Mouse (Mus musculus) midbrain, embryonic 14.5 days (tissue): ENCODE results near the gene Wdr26. TPM values are rescaled to one million over a fixed set of nuclear protein-coding genes. Genes with fewer than 3 reads are reported as not detected.

Experiments
- ATAC-seq: fragments of 200-750 bp; cut with Nextera tagmentation; 2 replicates; pipeline ENCODE4 v1.8.0; 2017; ENCODE audit warnings: moderate number of reproducible peaks, moderate library complexity; ENCODE audit not compliant: low FRiP score, low TSS enrichment
- DNase-seq: peaks from one replicate; pipeline ENCODE4 v3.0.0-alpha.2; 2015
- H3K27ac ChIP-seq: fragments of 300-500 bp; sonication (generic); replicated peaks from 2 replicates; pipeline ENCODE4 v1.5.1; 2014; ENCODE audit warnings: mild to moderate bottlenecking, low read depth, low read length, moderate library complexity
- H3K27me3 ChIP-seq: fragments of 300-500 bp; sonication (generic); 2 replicates; pipeline ENCODE4 v1.6.1; 2014; ENCODE audit warnings: low read length, control low read depth, mixed read lengths; ENCODE audit not compliant: control insufficient read depth, insufficient read depth
- H3K36me3 ChIP-seq: fragments of 300-500 bp; sonication (generic); 2 replicates; pipeline ENCODE4 v1.6.1; 2014; ENCODE audit warnings: low read length, control low read depth; ENCODE audit not compliant: control insufficient read depth, insufficient read depth
- H3K4me1 ChIP-seq: fragments of 300-500 bp; sonication (generic); 2 replicates; pipeline ENCODE4 v1.6.1; 2014; ENCODE audit warnings: mild to moderate bottlenecking, antibody characterized with exemption, low read length, control low read depth; ENCODE audit not compliant: control insufficient read depth, insufficient read depth
- H3K4me2 ChIP-seq: fragments of 300-500 bp; sonication (generic); 2 replicates; pipeline ENCODE4 v1.6.1; 2014; ENCODE audit warnings: mild to moderate bottlenecking, low read length, moderate library complexity
- H3K4me3 ChIP-seq: fragments of 300-500 bp; sonication (generic); replicated peaks from 2 replicates; pipeline ENCODE4 v1.5.1; 2014; ENCODE audit warnings: low read depth, low read length
- H3K9ac ChIP-seq: fragments of 300-500 bp; sonication (generic); replicated peaks from 2 replicates; pipeline ENCODE4 v1.6.1; 2014; ENCODE audit warnings: mild to moderate bottlenecking, low read length, moderate library complexity
- H3K9me3 ChIP-seq: fragments of 300-500 bp; sonication (generic); 2 replicates; pipeline ENCODE4 v1.6.1; 2016; ENCODE audit warnings: low read length, control low read depth, mixed read lengths; ENCODE audit not compliant: control insufficient read depth
- WGBS: fragments of 180-500 bp; shearing (Covaris S2); extraction: QIAGEN DNeasy Blood & Tissue Kit; methylation state at CpG from one replicate; pipeline ENCODE4 v1.1.7; 2014; 5-methylcytosine and 5-hydroxymethylcytosine counted together
- polyA plus RNA-seq: library from polyadenylated mRNA; unstranded; fragments of >200 nt; fragmentation: Nextera tagmentation; extraction: Ambion mirVana; gene quantifications from 2 replicates; pipeline ENCODE4 v1.2.1, GENCODE M21; 2014

Gene Wdr26
- polyA plus RNA-seq, 1 experiment from 2014 or later, result 54.8 TPM

DNA sequence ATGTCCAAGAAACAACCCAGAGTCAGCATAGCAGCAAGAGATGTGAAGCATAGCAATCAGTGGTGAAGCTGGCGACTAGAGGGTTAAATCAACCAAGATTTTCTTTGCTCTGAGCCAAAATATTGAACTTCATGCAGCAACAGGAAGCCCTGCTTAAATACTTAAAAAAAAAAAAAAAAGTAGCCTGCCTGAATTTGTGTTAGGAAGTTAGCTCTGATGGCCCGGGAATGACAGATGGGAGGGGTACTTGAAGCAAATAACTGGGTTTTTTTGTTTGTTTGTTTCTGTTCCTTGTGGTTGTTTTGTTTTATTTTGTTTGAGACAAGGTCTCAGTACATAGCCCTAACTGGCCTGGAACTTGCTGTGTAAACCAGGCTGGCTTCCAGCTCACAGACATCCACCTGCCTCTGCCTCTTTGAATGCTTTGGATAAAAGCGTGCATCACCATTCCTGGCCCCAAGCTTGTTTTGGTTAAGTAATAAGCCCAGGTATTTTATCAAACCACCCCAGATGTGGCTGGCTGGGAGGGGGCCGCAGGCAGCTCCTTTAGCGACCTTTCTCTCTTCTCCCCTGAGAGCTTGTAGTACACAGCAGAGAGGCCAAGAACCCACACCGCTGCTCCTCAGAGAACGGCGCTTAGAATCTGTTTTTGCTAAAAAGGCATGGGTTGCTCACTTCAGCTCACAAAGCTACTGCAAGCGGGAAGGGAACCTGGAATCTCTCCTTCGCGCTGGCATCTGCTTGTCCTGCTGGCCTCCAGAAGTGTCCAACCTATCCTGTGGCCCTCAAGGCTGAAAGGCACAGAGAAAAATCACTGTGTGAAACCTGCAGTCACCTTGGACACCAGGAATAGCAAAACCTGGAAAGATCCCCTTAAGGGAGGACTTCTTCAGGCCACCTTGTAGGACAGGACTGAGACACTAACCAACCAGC, 34.0 kb upstream of the Wdr26 start:
- no peaks in the 10 kb centered on the region for H3K9me3 ChIP-seq
- no peak overlapping the region for H3K4me2 ChIP-seq
- DNase-seq, result no peak
- 78% methylated on average over 11 of the region's 11 CpGs for WGBS
- no peak overlapping the region for H3K9ac ChIP-seq
- H3K27me3 ChIP-seq, result no peaks in the 10 kb centered on the region
- H3K4me1 ChIP-seq, result no peaks in the 10 kb centered on the region
- H3K36me3 ChIP-seq, result no peaks in the 10 kb centered on the region
- no peak overlapping the region for H3K4me3 ChIP-seq
- ATAC-seq, result no peak
- no peak overlapping the region for H3K27ac ChIP-seq

DNA sequence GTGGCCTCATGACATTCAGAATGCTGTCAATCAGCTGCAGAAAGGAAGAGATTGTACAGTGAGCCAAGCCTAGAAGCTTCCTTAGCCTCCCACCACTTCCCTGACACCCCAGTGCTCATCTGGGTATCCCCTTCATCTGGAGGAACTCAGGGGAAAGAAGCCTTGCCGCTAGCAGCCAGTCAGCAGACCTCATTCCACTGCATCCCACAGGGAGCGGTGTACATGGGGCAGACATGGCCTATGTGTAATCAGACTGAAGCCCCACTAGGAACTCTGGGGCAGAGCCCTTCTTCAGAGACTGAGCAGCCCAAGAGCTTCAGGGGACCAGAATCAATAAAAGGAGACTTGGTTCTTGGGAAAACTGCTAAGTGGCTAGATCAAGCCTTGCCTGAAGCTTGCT, 33.3 kb upstream of the Wdr26 start:
- no peak for ATAC-seq
- 89% methylated on average over 2 of the region's 2 CpGs for whole genome bisulfite sequencing
- Histone ChIP-seq H3K9me3 (no peaks in the 10 kb centered on the region), H3K27ac (no peak overlapping the region), H3K9ac (no peak overlapping the region), H3K36me3 (no peaks in the 10 kb centered on the region), H3K4me2 (no peak overlapping the region), H3K4me1 (no peaks in the 10 kb centered on the region), H3K27me3 (no peaks in the 10 kb centered on the region), H3K4me3 (no peak overlapping the region)
- DNase-seq, result no peak

DNA sequence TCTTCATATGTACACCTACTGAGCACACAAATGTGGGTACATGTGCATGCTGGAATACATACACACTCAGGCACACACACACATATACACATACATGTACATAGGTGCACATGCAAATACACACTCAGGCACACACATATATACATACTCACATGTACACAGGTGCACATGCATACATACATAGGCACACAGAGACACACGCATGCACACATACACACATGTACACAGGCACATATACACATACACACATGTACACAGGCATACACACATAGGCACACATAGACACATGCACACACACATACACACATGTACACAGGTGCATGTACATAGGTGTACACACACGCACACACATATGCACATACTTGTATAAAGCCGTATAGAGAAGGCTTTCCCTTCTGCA, 29.4 kb upstream of the Wdr26 start:
- no peaks in the 10 kb centered on the region for H3K9me3 ChIP-seq
- DNase-seq, result no peak
- H3K36me3 ChIP-seq, result no peaks in the 10 kb centered on the region
- H3K27ac ChIP-seq, result no peak overlapping the region
- 96% methylated on average over 3 of the region's 3 CpGs for WGBS
- H3K4me3 ChIP-seq, result no peak overlapping the region
- no peaks in the 10 kb centered on the region for H3K27me3 ChIP-seq
- no peaks in the 10 kb centered on the region for H3K4me1 ChIP-seq
- no peak overlapping the region for H3K4me2 ChIP-seq
- no peak overlapping the region for H3K9ac ChIP-seq
- ATAC-seq, result no peak

DNA sequence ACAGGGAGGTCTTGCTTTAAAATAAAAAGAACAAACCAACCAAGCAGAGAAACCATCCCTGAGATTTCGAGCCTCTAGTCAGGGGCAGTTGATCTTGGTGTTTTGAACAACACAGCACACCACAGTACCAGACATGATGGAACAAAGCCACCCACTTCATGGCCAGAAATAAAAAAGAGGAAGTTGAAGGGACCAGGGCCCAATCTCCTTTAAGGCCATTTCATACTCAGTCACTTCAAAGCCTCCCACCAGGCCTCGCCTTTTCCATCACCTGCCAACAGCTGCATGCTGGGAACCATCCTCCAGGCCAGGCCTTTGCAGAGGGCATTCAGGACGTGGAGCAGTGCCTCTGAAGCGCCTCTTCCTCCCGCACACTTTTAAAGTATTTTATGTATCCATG, 25.5 kb upstream of the Wdr26 start:
- no peak overlapping the region for H3K27ac ChIP-seq
- H3K9me3 ChIP-seq, result no peaks in the 10 kb centered on the region
- 59% methylated on average over 5 of the region's 5 CpGs for WGBS
- DNase-seq (no peak), ATAC-seq (no peak)
- no peak overlapping the region for H3K4me2 ChIP-seq
- no peak overlapping the region for H3K4me3 ChIP-seq
- no peaks in the 10 kb centered on the region for H3K4me1 ChIP-seq
- no peaks in the 10 kb centered on the region for H3K27me3 ChIP-seq
- H3K9ac ChIP-seq, result no peak overlapping the region
- H3K36me3 ChIP-seq, result no peaks in the 10 kb centered on the region

DNA sequence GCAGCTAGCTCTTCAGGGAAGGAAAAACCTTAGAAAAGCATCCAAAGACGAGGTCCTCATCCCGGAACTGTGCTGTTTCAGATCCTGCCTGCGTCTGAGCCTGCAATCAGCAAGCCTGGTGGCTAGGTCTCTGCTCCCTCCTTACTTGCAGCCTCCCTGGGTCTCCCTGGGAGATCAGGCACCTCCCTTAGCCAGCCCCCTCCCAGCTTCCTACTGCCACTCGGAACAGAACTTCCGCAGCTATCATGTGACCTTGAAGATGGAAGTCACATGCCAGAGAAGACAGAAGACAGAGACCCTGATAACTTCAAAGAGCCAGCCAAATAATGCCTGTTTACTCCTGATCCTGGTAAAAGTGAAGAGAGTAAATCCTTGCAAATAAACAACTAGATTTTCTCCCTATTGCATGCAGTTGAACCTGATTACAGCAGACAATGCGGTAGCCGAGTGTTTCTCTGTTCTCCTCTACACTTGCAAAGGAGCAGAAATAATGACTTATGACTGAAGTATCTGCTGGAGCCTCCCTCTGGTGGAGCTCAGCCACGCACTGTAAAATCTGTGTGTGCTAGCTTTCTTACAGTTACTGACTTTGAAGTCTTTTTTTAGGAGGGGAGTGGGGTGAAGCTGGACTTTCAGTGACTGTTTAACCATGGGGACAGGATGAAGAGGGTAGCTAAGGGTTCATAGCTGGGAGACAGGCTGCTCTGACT, 22.7 kb upstream of the Wdr26 start:
- H3K4me2 ChIP-seq, result 0 out of 2 replicates have a peak overlapping the region, but pooled peaks have one; percentile 2
- DNase-seq (no peak), ATAC-seq (no peak)
- WGBS, result 63% methylated on average over 8 of the region's 8 CpGs
- no peak overlapping the region for H3K9ac ChIP-seq
- no peaks in the 10 kb centered on the region for H3K9me3 ChIP-seq
- H3K27ac ChIP-seq, result no peak overlapping the region
- H3K27me3 ChIP-seq, result no peaks in the 10 kb centered on the region
- no peak overlapping the region for H3K4me3 ChIP-seq
- H3K4me1 ChIP-seq, result peaks cover 9% of the 10 kb centered on the region; the same call in 1 of the 2 replicates
- H3K36me3 ChIP-seq, result no peaks in the 10 kb centered on the region

DNA sequence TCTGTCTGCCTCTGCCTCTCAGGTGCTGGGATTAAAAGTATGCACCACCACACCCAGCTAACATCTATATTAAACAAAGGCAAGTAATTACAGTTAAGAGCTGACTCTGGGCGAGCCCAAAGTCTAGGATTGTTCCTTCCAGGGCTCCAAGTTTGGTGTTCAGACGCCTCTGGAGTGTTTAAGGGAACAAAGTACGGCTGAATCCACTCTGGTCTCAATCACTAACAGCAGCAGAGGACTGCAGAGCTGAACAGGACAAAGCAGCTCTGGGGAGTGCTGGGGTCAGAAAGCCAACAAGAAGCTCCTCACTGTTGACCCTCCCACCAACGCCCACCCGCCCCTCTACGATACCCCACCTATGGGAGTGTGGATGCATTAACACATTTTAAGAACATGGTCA, 21.9 kb upstream of the Wdr26 start:
- H3K4me2 ChIP-seq, result no peak overlapping the region
- H3K27me3 ChIP-seq, result no peaks in the 10 kb centered on the region
- WGBS, result 88% methylated on average over 6 of the region's 6 CpGs
- H3K36me3 ChIP-seq, result no peaks in the 10 kb centered on the region
- no peak overlapping the region for H3K9ac ChIP-seq
- H3K27ac ChIP-seq, result no peak overlapping the region
- DNase-seq (no peak), ATAC-seq (no peak)
- no peak overlapping the region for H3K4me3 ChIP-seq
- peaks cover 9% of the 10 kb centered on the region; the same call in 1 of the 2 replicates for H3K4me1 ChIP-seq
- H3K9me3 ChIP-seq, result no peaks in the 10 kb centered on the region

DNA sequence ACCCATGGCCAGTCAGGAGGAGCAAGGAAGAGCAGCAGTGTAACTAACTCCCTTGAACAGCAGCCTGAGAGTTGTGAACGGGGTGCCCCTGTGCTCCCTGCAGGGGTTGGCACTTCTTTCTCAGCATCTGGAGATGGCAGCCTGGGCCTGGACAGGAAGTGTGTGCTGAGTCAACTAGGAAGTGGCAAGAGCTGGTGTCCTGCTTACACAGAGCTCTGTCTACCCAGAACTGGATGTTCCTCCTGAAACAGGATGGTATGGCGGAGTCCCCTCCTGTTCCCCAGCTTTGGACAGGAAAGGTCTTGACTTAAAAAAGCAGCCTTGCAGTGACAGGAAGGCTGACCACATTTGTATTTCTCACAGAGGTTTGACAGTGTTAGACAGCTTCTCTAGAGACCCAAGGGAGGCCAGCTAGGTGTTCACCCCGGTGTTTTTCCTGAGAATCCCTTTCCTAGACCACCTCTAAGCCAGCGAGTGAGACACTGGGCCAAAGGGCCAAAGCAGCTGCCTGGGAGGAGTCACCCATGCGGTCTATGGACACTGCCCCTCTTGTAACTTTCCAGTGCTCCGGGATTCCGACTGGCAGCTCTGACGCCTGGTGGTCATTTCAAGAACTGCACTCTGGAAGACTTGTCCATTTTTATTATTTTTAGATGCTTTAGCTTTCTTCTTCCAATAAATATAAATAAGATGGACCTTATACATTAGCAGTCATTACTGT, 20.7 kb upstream of the Wdr26 start:
- H3K4me2 ChIP-seq, result no peak overlapping the region
- ATAC-seq (no peak), DNase-seq (peak; percentile 78)
- no peaks in the 10 kb centered on the region for H3K27me3 ChIP-seq
- no peaks in the 10 kb centered on the region for H3K36me3 ChIP-seq
- H3K9ac ChIP-seq, result no peak overlapping the region
- WGBS, result 28% methylated on average over 8 of the region's 8 CpGs
- no peaks in the 10 kb centered on the region for H3K9me3 ChIP-seq
- H3K4me1 ChIP-seq, result peaks cover 9% of the 10 kb centered on the region; the same call in 1 of the 2 replicates
- no peak overlapping the region for H3K27ac ChIP-seq
- no peak overlapping the region for H3K4me3 ChIP-seq

DNA sequence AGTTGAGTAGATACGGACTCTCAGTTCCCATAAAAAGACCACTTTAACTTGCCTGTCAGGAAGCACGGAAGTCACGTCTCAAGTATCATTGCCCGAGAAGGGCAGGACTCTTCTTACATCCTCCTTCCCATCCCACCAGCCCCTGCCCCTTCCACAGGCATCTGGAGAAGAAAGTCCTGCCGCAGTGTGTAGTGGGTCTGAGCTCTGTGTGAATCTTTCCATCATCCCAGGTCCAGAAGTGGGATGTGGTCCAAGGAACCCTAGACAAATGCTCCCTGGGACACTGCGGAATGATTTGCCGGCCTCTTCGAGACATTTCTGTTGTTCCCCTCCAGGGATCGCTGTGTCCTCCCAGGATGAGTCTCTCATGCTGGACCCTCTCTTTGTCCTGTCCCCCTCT, 20.0 kb upstream of the Wdr26 start:
- H3K4me2 ChIP-seq, result no peak overlapping the region
- H3K4me3 ChIP-seq, result no peak overlapping the region
- WGBS, result 69% methylated on average over 9 of the region's 9 CpGs
- no peaks in the 10 kb centered on the region for H3K36me3 ChIP-seq
- ATAC-seq (no peak), DNase-seq (no peak)
- no peaks in the 10 kb centered on the region for H3K27me3 ChIP-seq
- peaks cover 9% of the 10 kb centered on the region; the same call in 1 of the 2 replicates for H3K4me1 ChIP-seq
- no peak overlapping the region for H3K27ac ChIP-seq
- no peaks in the 10 kb centered on the region for H3K9me3 ChIP-seq
- H3K9ac ChIP-seq, result no peak overlapping the region
